Mouse (Mus musculus): ENCODE measurements around the gene Srebf1.

The Srebf1 gene

DNA sequence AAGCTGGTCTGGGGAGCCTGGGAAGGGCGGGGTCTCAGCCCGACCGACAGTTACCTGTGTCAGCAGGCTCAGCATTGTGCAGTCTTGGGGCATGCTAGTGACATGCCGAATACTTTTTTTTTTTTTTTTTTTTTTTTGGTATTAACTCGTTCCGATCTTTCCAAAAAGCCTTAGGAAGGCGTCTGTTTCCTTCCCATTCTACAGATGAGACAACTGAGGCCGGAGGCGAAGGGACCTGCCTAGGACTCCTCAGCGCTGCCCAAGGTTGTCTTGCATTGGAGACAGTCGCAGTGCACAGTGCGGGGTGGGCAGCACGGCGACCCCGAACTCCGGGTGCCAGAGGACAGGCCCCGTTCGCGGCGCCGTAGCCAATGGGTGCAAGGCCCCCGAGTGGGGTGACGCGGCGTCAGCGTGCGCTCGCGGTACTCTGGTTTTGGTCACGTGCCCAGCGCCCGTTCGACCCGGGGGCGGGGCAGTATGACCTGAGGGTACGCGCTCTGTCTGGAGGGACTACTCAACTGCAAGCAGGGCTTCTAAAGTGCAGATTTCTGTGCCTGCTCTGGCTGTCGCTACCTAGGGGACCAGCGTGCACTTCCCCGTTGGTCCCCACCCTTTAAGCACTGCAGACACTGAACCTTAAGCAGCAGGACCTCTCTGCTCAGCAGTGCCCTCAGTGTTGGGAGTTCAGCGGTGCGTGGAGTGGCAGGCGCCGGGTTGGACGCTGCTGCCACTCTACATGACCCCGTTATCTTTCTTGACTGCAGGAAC lies at the start of gene Srebf1:
Gene Srebf1, minus strand, starts transcription at position 113 of the 768 bp plus-strand sequence.
- 6% methylated on average over 46 of the region's 46 CpGs for WGBS

DNA sequence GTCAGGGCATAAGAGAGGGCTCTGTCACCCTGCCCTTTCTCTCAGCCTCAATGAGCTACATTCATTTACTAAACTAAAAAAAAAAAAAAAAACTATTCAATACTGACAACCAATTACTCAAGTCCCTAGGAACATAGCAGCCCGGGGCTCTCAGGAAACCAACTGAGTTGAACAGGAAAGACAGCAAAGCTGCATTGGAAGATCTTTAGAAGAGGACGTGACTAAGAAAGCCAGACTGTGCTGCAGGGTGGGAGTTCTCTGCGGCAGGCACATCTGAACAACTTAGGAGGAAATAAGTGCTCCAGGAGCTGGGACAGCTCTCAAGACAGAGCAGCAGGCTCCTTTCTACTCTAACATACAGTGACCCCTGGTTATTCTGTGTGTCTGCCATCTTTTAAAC lies 46.2 kb upstream of the Srebf1 start:
- WGBS = 39% methylated on average over 3 of the region's 3 CpGs

DNA sequence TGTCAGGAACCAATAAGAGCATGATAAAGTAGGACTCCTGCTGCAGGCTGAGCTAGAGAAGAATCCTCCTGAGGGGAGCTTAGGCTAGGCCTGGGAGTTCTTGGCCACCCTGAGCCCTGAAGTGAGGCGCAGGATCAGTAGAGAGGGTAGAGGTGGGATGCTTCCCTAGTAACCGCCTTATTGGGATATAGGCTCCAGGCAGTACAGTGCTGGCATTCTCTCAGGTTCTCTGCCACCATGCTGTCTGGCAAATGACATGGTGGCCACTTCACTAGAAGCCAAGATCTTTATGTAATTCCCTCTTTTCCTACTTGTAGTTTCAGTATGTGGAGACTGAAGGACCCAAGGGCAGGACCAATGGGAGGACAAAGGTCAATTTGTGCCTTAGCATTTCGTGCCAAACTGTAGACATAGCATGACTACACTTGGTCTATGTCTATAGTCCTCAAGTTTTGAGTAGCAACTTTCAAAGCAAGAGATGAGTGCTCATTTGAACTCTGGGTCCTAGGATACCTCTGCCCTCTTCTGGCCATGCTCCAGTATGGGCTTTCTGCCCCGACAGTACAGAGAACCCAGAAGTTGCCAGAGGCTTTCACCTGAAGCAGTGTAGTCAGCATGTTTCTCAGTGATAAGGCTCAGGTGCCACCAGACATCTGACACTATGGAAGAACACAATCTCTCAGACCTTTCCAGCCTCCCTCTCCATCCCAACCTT lies 43.0 kb upstream of the Srebf1 start:
- WGBS = 92% methylated on average over 4 of the region's 4 CpGs

DNA sequence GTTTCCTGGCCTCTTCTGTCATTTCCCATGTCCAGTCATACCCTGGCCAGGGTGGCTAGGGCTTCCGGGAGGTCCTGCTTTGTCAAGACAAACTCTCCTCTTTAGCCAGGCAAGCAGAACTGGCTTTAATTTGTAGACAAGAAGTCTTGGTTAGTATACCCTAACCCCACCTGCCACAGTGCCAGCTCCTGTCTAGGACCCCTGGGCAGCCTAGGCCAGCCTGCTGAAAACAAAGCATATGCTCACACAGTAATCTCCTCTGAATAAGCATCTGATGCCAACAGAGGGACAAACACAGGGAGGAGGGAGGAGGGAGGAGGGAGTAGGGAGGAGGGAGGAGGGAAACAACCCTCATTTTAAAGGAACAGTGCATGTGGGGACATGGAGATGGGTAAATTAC lies 42.3 kb upstream of the Srebf1 start:
- 66% methylated on average over 1 of the region's 1 CpGs for WGBS

DNA sequence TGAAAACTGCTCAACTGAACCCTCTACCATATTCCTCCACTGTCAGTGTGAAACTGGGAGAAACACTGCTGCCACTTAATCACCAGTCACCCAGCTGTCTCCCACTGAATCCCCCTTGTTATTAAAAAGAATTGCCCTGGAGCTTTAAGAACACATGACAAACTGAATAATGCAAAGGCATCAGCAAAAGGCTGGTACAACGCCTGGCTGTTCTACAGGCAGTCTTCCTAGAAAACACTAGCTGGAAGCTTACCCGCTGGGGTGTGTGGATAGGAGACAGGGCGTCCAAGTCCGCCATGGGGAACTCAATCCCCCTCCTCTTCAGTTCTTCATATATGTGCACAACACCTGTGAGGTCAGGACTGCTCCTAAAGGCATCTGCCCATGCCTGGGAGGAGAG lies 40.0 kb upstream of the Srebf1 start:
- WGBS = 72% methylated on average over 4 of the region's 4 CpGs

DNA sequence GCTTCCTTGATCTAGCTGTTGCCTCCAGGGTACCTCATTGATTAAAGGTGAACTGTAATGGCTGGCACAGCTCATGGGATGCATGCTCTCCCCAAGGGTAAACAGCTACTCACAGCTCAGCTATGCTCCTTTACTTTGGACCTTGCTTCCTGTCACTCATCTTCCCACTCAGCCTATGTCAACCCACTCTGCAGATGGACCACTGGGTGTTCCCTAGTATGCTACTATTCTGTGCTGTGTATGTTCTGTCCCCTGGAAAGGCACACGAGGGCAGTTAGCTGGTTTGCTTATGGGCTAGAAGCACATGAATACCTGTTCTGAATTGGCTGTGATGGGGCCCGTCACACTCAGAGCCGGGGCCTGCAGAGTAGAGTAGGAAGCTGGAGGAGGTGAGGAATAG lies 38.4 kb upstream of the Srebf1 start:
- WGBS = 60% methylated on average over 3 of the region's 3 CpGs

DNA sequence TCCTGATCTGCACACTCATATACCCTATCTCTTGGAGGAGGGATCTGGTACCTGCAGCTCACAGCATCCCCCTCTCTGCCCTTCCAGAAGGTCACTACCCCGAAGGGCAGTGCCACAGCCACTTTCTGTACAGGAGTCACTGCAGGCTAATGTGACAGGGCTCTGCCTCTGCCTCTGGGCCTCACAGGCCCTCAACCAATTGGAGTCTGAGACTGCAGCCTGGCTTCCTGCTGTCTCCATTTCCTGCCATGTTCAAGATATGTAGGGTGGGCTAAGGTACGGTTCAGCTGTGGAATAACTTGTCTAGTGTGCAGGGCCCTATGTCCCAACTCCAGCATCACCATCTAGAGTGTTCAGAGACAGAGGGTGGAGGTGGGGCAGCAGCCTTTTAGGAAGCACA lies 35.3 kb upstream of the Srebf1 start:
- WGBS = 69% methylated on average over 2 of the region's 2 CpGs

DNA sequence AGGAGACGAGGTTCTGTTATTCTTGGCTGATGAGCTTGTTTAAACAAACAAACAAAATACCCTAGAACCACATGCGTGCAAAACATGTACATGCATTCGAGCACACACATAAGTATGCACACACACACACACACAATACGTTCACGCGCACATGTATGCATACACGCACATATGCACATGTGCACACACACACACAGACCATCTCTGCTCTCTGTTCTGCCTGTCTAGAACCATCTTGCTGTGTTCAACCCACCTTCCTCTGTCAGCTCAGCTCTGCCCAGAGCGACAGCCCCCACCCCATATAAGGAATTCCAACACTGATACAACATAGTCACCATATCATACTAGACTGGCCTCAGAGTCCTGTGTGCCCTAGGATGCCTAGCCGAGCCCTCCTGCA lies 34.3 kb upstream of the Srebf1 start:
- 58% methylated on average over 9 of the region's 9 CpGs for WGBS

DNA sequence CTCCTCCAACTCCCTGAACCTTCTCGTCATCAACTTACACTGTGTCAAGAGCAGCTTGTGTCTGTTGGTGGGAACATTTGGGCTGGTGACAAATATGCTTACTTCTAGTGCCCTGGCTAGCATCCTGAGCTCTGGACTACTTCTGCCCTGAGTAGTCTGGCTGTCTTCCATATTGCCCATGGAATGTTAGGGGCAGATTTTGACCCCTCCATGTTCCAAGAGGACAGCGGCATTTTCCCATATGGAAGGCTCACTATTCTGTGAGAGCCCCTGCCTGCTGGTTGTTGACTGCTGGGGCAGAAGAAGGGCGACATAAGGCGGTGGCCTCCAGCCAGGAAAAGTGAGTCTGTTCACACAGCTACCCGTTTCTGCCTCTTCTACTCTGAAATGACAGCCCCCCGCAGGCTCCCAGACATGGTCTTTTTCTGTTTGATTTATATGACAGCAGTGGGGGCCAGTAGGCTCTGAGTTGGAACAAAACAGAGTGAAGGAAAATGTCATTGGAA lies 33.8 kb upstream of the Srebf1 start:
- 14% methylated on average over 6 of the region's 6 CpGs for WGBS

DNA sequence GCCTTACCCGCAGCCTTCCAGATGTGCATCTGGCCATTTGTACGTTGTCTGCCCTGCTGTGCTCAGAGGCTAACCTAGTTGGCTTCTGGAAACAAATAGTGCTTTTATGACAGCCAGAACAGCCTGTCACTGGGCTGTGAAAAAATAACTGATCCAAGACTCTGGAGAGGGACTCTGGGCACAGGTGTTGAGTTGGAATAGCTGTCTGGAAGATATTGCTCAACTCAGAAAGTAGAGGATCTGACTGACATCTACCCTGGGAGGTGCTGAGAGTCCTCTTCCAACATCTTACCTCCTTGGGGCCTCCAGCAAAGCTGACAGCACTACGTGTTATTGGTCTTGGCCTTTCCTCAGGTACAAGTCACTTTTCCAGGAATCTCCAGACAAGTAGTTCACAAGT lies 33.3 kb upstream of the Srebf1 start:
- 73% methylated on average over 3 of the region's 3 CpGs for WGBS

DNA sequence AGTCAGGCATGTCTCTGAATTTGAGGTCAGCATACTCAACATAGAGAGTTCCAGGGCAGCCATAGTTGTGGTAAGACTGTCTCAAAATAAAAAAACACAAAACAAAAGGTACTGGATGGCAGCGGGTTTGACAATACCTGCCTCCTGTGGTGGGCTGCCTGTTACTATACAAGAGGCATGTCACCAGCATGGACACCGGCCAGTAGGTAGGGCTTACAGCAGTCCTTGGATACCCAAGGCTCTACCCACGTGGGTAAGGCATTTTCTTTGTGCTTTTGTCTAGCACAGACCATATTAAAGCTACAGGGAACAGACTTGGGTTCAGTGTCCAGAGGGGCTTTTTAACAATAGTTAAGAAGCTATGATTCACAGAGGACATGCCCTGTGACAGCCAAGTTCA lies 32.8 kb upstream of the Srebf1 start:
- whole genome bisulfite sequencing = 67% methylated on average over 3 of the region's 3 CpGs

DNA sequence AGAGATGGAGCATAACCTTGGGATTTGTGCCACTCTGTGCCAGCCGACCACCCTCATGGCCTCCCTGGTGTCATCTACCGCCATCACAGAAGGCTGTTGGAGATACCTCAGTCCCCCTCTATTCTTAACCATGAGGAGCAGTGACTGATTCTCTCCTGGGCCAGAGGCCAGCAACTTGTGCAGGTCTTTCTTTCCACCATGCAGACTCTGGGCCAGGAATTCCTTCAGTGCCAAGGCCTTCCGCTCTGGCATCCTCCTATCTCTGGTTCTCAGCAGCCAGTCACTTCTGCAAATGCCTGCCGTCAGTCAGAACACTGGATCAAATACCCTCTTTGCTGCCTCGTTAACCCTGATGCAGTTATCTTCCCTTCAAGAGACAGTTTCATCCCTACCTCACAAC lies 31.9 kb upstream of the Srebf1 start:
- 75% methylated on average over 5 of the region's 5 CpGs for WGBS

DNA sequence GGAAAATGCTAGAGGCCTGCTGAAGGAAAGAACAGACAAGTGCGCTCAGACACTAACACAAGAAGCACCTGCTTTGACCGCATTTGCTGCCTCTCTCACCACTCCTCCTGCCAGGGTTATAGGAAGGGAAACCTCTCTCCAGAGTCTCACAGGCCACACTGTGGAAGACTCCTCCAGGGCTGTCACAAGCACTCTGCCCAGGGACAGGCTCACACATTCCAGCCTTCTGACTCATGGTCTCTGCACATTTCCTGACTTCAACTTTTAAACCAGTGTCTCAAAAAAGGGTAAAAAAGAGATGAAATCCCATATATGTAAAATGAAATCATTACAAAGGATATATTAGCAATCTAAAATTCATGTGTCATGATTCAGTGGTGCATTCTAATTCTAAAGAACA lies 31.2 kb upstream of the Srebf1 start:
- WGBS = 92% methylated on average over 2 of the region's 2 CpGs

DNA sequence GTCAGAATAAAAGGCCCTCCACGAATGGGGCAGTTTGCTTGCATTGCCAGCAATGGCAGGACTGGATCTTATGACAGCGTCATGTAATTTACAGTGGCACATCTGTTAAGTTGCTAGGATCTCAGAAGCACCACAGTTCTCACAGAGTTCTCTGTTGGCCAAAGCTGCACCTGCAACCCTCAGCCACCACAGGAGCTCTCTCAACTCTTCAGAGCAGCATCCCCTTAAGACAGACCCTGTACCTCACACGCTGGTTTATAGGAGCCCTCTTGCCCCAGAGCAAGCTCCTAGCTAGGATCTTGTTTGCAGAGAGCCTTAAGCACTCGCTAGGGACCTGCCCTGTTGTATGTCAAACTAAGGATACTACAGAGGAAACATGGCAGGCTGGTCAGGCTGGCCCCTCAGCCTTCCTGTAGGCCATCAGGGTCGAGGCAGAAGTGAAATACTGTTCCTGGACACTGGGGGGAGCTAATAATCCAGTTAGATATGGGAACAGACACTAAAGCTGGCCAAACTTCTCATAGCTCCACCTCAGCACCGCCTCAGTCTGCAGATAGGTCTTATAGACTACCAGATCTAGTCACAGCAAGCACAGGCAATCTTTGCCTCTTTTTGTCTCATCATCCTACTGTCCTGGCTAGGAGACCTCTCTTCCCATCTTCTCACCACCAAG lies 28.7 kb upstream of the Srebf1 start:
- WGBS = 70% methylated on average over 6 of the region's 6 CpGs

DNA sequence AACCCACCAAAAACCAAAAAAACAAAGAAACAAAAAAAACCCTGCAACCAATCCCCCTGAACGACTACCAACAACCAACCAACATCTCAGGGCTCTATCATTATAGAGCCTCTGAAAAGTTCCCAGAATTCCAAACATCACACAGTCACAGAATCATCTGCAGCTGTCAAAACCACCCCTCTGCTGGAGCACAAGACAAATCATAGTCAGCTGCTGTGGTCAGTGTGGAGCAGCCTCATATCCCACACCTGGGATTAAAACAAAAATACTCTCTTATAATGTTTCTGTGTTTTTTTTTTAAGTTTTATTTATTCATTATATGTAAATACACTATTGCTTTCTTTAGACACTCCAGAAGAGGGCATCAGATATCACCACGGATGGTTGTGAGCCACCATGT lies 27.5 kb upstream of the Srebf1 start:
- WGBS = 85% methylated on average over 2 of the region's 2 CpGs

DNA sequence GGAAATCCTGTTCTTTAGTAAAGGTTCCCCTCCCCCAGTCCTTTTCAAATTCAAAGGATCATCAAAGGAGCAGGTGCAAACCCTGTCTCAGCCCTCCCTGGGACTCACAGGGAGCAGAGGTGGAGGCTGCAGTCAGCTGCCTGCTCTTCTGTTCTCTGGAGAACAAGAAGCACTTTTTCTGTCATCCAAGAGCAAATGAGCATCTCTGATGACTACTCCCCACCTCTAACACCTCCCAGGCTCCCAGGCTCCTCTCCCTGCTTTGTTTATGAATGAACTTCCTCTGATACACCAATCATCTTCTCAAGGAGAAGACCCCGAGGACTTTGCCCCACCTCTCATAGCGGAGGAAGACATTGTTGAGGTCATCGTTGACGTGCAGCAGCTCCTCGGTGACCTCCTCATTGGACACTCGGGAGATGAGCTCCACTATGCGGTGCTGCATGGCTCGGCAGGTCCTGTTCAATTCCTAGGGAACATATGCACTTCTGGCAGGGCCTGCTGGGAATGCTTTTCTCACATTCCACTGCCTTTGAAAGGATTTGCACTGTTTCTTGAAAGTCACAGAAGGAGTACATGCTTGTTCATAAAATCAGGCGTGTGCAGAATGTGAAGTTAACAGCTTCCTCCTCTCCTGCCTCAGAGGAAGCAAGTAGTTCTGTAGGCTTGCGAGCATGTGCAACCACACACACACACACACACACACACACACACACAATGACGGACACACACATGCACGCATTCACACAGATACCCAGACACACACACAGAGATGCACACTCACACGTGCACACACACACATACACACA lies 26.4 kb upstream of the Srebf1 start:
- WGBS = 34% methylated on average over 13 of the region's 13 CpGs

DNA sequence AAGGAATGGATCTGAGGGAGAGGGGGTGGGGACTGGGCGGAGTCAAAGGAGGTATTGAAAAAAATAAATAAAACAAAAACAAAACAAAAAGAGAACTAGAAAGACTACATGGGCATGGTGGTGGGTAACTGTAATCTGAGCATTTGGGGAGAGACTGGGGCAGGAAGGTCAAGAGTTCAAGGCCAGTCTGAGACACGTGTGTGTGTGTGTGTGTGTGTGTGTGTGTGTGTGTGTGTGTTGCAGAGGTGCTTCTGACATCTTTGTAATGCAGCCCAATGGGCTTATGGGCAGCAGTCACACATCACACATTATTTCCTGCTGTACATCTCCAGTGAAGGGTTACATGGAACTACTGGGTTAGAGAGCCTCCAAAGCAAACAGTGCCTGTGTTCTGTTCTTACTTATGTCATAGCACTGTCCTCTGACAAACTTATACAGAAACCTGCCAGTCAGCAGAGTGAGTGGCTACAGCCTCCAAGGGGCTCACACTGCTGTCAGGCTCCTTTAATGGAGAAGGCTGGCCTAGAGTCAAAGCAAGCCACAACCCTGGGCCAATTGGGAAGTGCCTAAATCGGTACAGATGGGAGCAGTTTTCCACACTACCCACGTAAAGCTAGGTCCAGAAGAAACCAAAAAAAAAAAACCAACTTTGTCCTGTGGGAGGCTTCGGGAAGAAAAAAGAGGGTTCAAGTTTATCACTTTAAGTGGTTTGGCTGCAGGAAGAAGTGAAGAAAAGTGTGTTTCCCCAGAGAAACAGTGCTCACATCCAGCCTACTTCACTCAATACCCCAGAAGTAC lies 25.6 kb upstream of the Srebf1 start:
- 38% methylated on average over 5 of the region's 5 CpGs for WGBS

DNA sequence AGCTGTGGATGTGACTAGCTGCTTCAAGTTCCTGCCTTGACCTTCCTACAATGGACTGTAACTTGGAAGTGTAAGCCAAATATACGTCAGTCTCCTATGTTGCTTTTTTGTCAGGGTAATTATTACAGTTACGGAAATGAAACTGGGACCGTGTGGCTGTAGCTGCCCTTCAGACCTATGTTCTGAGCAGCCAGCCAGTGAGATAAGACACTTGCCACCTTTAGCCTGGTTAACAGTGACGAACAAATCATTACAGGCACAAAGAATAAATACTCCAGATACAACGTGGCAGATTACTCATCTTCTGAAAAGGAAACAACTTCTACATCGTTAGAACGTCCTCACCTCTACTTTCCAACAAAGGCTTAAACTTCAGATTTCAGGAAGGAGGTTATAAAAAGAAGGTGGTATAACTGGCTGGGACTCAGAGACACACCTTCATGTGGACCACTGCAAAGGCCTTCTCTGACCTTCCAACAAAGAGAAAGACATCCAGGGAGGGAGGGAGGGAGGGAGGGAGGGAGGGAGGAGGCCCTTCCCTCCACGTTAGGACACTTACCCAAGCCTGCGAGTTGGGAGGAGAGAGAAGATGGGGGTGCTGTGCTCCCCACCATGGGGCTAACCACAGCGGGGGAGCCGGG lies 22.2 kb upstream of the Srebf1 start:
- WGBS = 72% methylated on average over 11 of the region's 11 CpGs

DNA sequence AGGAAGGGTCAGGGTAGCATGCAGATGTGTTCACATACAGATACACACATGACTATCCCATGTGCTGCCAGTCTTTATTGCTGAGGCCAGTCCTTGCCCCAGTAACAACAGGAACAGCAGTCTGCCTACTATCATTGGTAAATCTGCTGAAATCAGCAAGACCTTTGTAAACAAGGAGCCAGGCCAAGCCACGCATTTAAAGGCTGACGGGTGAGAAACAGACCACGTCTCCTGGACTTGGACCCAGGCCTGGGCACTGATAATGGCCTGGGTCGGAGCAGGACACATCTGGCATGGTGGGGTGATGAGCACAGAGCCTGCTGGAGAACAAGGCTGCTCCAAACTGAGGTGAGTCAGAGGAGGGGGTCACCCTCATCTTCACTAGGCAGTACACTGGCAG lies 18.1 kb upstream of the Srebf1 start:
- 75% methylated on average over 4 of the region's 4 CpGs for WGBS

DNA sequence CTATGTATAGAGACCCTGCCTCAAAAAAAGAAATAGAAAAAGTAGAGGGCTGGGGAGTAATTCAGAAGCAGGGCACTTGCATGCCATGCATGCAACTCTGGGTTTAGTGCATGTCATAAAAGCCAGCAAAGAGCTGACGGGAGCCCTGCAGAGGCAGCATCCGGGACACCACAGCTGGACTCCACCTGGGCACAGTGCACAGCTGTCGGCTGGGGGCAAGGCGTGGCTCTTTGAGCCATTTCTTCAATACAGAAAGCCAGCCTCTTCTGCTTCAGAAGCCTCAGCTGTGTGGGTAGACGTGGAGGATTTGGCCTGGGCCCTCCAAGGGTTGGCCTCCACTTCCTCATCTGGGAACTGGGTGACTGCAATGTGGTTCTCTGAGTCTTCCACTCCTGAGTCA lies 13.0 kb upstream of the Srebf1 start:
- 87% methylated on average over 5 of the region's 5 CpGs for WGBS

DNA sequence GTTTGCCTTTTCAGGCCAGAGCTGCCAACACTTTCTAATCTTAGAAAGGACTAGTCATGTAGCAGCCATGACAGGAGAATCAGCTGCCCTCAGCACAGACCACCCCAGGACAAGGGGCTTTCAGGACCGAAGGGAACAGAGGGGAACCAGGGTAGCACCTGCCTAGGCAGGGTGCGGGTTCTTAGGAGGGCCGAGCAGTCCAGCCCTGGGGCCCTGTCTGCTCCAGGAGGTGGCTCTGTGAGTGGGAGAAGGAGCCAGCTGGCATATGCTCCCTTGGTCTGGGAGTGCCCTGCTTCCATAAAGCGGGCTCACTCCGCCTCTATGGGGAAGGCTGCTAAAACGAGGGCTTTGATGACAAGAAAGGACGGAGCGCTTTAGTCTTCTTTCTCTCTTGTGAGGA lies 10.9 kb upstream of the Srebf1 start:
- 48% methylated on average over 8 of the region's 8 CpGs for WGBS
